9 mouse cellular contexts compared by ENCODE assay signal in the genomic region with DNA sequence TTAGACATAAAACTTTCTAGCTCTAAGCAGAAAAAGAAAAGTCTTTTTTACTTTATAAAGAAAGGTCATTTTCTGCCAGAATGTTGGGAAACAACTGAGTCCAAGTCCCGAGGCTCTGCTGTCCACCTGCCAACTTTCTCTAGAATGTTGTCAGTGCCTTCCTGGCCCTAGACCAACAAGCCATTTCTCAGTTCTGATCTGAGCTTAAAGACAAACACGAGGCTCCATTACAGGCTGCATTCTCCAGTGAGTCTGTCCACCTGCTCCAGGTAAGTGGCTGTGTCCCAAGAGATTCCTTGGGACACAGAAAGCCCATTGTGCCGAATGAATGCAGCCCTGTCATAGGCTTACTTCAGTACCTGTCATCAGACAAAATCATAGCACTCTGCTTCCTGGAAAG. TPM values are rescaled to one million over a fixed set of nuclear protein-coding genes. Genes with fewer than 3 reads are reported as not detected.
DNase-seq lines count a peak whose midpoint lies in the region; ATAC-seq and TF ChIP-seq lines count a peak whose summit lies in the region.
"Had no signal": no experiment of that assay in that cellular context is flagged by ENCODE, and none has a peak within 500 bp of the region (broad histone marks: within the 10 kb centered on the region; RNA-seq: fewer than 3 reads in every experiment).

No protein-coding gene starts in this region.

- no peak overlapping the region for H3K4me3 ChIP-seq in embryonic facial prominence, embryonic 14.5 days (ENCODE audit: low read depth, low read length)
- H3K4me3 ChIP-seq in embryonic facial prominence, embryonic 10.5 days: no peak overlapping the region
- H3K4me3 ChIP-seq in lung, postnatal 0 days (ENCODE audit: low read depth, low read length): no peak overlapping the region
- no peak overlapping the region for H3K4me3 ChIP-seq in intestine, embryonic 16.5 days (ENCODE audit: low read length)

- intact Hi-C loops in heart, postnatal 25 days (cut with DNase I): no loop called here

- no peaks in the 10 kb centered on the region for H3K9me3 ChIP-seq in embryonic facial prominence, embryonic 14.5 days (ENCODE audit: control insufficient read depth, low read length)
- no peaks in the 10 kb centered on the region for H3K9me3 ChIP-seq in embryonic facial prominence, embryonic 10.5 days
- no peaks in the 10 kb centered on the region for H3K9me3 ChIP-seq in lung, postnatal 0 days (ENCODE audit: low read length)
- H3K9me3 ChIP-seq in intestine, embryonic 16.5 days (ENCODE audit: control insufficient read depth, low read length): no peaks in the 10 kb centered on the region

- H3K4me1 ChIP-seq in embryonic facial prominence, embryonic 14.5 days (ENCODE audit: control insufficient read depth, insufficient read depth, low read length): no peaks in the 10 kb centered on the region; the same call in 1 of the 2 replicates
- H3K4me1 ChIP-seq in embryonic facial prominence, embryonic 10.5 days: no peaks in the 10 kb centered on the region
- no peaks in the 10 kb centered on the region for H3K4me1 ChIP-seq in lung, postnatal 0 days (ENCODE audit: insufficient read depth, low read depth, low read length)
- no peaks in the 10 kb centered on the region for H3K4me1 ChIP-seq in intestine, embryonic 16.5 days (ENCODE audit: control insufficient read depth, insufficient read depth, low read length)

- TF ChIP-seq EP300 in lung, postnatal 0 days (IDR thresholded peaks at IDR 0.05): no peak

- WGBS in embryonic facial prominence, embryonic 14.5 days: 43% methylated on average over 3 of the region's 3 CpGs
- WGBS in embryonic facial prominence, embryonic 10.5 days: 72% methylated on average over 3 of the region's 3 CpGs
- 30% methylated on average over 3 of the region's 3 CpGs for WGBS in lung, postnatal 0 days
- WGBS in intestine, embryonic 16.5 days: 54% methylated on average over 3 of the region's 3 CpGs

- H3K36me3 ChIP-seq in embryonic facial prominence, embryonic 14.5 days (ENCODE audit: control insufficient read depth, insufficient read depth, low read length): no peaks in the 10 kb centered on the region
- H3K36me3 ChIP-seq in embryonic facial prominence, embryonic 10.5 days (replicated peaks): no peaks in the 10 kb centered on the region
- H3K36me3 ChIP-seq in lung, postnatal 0 days (ENCODE audit: insufficient read depth, low read length): no peaks in the 10 kb centered on the region
- H3K36me3 ChIP-seq in intestine, embryonic 16.5 days (ENCODE audit: control insufficient read depth, insufficient read depth, low read length): no peaks in the 10 kb centered on the region

- TF ChIP-seq CTCF in lung, postnatal 0 days (IDR thresholded peaks at IDR 0.05): no peak

- H3K4me2 ChIP-seq in embryonic facial prominence, embryonic 14.5 days (ENCODE audit: low read depth, low read length): no peak overlapping the region
- 0 out of 2 replicates have a peak overlapping the region, but pooled peaks have one; percentile 2 for H3K4me2 ChIP-seq in lung, postnatal 0 days (replicated peaks; ENCODE audit: low read depth, low read length)
- H3K4me2 ChIP-seq in intestine, embryonic 16.5 days (ENCODE audit: low read depth, low read length): no peak overlapping the region

- H3K9ac ChIP-seq in embryonic facial prominence, embryonic 14.5 days (ENCODE audit: low read depth, low read length): no peak overlapping the region
- no peak overlapping the region for H3K9ac ChIP-seq in lung, postnatal 0 days (replicated peaks; ENCODE audit: low read depth)
- no peak overlapping the region for H3K9ac ChIP-seq in intestine, embryonic 16.5 days (ENCODE audit: low read depth, low read length)

- peak; percentile 62; the same call in 1 of the 2 replicates for ATAC-seq in embryonic facial prominence, embryonic 14.5 days (ENCODE audit: low read depth)
- ATAC-seq in lung, postnatal 0 days: peak; percentile 74
- no peak for ATAC-seq in monocyte, adult 5-6 weeks (replicated peaks; ENCODE audit: insufficient number of reproducible peaks, low FRiP score, low TSS enrichment, poor library complexity, severe bottlenecking)
- no peak for ATAC-seq in intestine, embryonic 16.5 days

- H3K27ac ChIP-seq in embryonic facial prominence, embryonic 14.5 days (replicated peaks; ENCODE audit: low read depth, low read length): no peak overlapping the region
- no peak overlapping the region for H3K27ac ChIP-seq in embryonic facial prominence, embryonic 10.5 days (replicated peaks)
- no peak overlapping the region for H3K27ac ChIP-seq in lung, postnatal 0 days (ENCODE audit: low read length)
- H3K27ac ChIP-seq in intestine, embryonic 16.5 days (ENCODE audit: low read length): no peak overlapping the region

- DNase-seq in embryonic facial prominence, embryonic 14.5 days (ENCODE audit: low spot score): peak; percentile 77
- DNase-seq in embryonic facial prominence, embryonic 10.5 days (ENCODE audit: low spot score): no peak
- DNase-seq in cerebellum, adult 11 months: peak; percentile 50
- peak; percentile 2 for DNase-seq in heart, postnatal 25 days (ENCODE audit: low spot score)
- DNase-seq in lung, postnatal 0 days (ENCODE audit: low spot score): peak; percentile 88
- no peak for DNase-seq in urinary bladder, postnatal 10 days (ENCODE audit: low spot score)

- no peaks in the 10 kb centered on the region for H3K27me3 ChIP-seq in embryonic facial prominence, embryonic 14.5 days (replicated peaks; ENCODE audit: control insufficient read depth, insufficient read depth, low read length)
- no peaks in the 10 kb centered on the region for H3K27me3 ChIP-seq in embryonic facial prominence, embryonic 10.5 days (replicated peaks; ENCODE audit: low read depth, poor library complexity, severe bottlenecking)
- no peaks in the 10 kb centered on the region for H3K27me3 ChIP-seq in lung, postnatal 0 days (replicated peaks; ENCODE audit: insufficient read depth, low read length)
- H3K27me3 ChIP-seq in intestine, embryonic 16.5 days (replicated peaks; ENCODE audit: control insufficient read depth, insufficient read depth, low read length): no peaks in the 10 kb centered on the region

RNA-seq across cellular contexts. Expression of a gene that starts 15.3 kb away (rescaled TPM):
- polyA plus RNA-seq in embryonic facial prominence, embryonic 14.5 days (2014; fragmentation: Nextera tagmentation; extraction: Ambion mirVana): 1.5 and 1.9 TPM in 2 replicates
- 1.3 and 1.8 TPM in 2 replicates for polyA plus RNA-seq in embryonic facial prominence, embryonic 10.5 days (2016; fragmentation: Nextera tagmentation; extraction: Ambion mirVana)
- under 1 TPM; 0.36 to 0.48 TPM for total RNA-seq in heart, postnatal 25 days (2021)
- polyA plus RNA-seq in lung, postnatal 0 days (2015; fragmentation: Nextera tagmentation; extraction: Ambion mirVana): 2.4 and 3.2 TPM in 2 replicates
- total RNA-seq in monocyte, adult 5-6 weeks (2017): 0.96 to 4.9 TPM (median 2.6 TPM) in 3 replicates
- polyA plus RNA-seq in intestine, embryonic 16.5 days (2015; fragmentation: Nextera tagmentation; extraction: Ambion mirVana): 1.8 and 2.1 TPM in 2 replicates
- polyA plus RNA-seq: small intestine, adult 2 months had no signal

RNA-seq across cellular contexts. Expression of a gene that starts 15.4 kb away (rescaled TPM):
- 121 and 126 TPM in 2 replicates for polyA plus RNA-seq in embryonic facial prominence, embryonic 14.5 days (2014; fragmentation: Nextera tagmentation; extraction: Ambion mirVana)
- polyA plus RNA-seq in embryonic facial prominence, embryonic 10.5 days (2016; fragmentation: Nextera tagmentation; extraction: Ambion mirVana): 115 and 119 TPM in 2 replicates
- 100 to 1,000 TPM; 178 to 183 TPM for total RNA-seq in heart, postnatal 25 days (2021)
- 81.3 and 92.2 TPM in 2 replicates for polyA plus RNA-seq in lung, postnatal 0 days (2015; fragmentation: Nextera tagmentation; extraction: Ambion mirVana)
- total RNA-seq in monocyte, adult 5-6 weeks (2017): 90.9 to 115 TPM (median 110 TPM) in 3 replicates
- polyA plus RNA-seq in intestine, embryonic 16.5 days (2015; fragmentation: Nextera tagmentation; extraction: Ambion mirVana): 67.5 and 69.2 TPM in 2 replicates

RNA-seq across cellular contexts. Expression of a gene that starts 45.4 kb away (rescaled TPM):
- 54.2 and 55.7 TPM in 2 replicates for polyA plus RNA-seq in embryonic facial prominence, embryonic 14.5 days (2014; fragmentation: Nextera tagmentation; extraction: Ambion mirVana)
- polyA plus RNA-seq in embryonic facial prominence, embryonic 10.5 days (2016; fragmentation: Nextera tagmentation; extraction: Ambion mirVana): 52.8 and 55.1 TPM in 2 replicates
- total RNA-seq in heart, postnatal 25 days (2021): 10 to 100 TPM; 14.6 to 17.7 TPM
- polyA plus RNA-seq in lung, postnatal 0 days (2015; fragmentation: Nextera tagmentation; extraction: Ambion mirVana): 50.2 and 51.2 TPM in 2 replicates
- total RNA-seq in monocyte, adult 5-6 weeks (2017): 84.8 to 96.1 TPM (median 96.0 TPM) in 3 replicates
- polyA plus RNA-seq in intestine, embryonic 16.5 days (2015; fragmentation: Nextera tagmentation; extraction: Ambion mirVana): 27.3 and 30.8 TPM in 2 replicates

Comparison
In these comparisons a context has a peak if more than half of its experiments do, and no peak if none do; other contexts are left out.
1. DNase-seq: peak in embryonic facial prominence, embryonic 14.5 days (single experiment), cerebellum, adult 11 months (single experiment), heart, postnatal 25 days (single experiment) and lung, postnatal 0 days (single experiment); none in embryonic facial prominence, embryonic 10.5 days (single experiment) and urinary bladder, postnatal 10 days (single experiment).
2. ATAC-seq: peak in embryonic facial prominence, embryonic 14.5 days (single experiment) and lung, postnatal 0 days (single experiment); none in monocyte, adult 5-6 weeks (single experiment) and intestine, embryonic 16.5 days (single experiment).